Mouse (Mus musculus) R1 (cell line): ENCODE data around the gene Fxr2.
"Not testable (repeated sequence)": the region's sequence is repeated elsewhere in the genome, so short reads cannot be mapped to it uniquely, and the experiment has no call there.

ENCODE experiments used
- DNase-seq: peaks from one replicate; pipeline ENCODE4 v3.0.0-alpha.2; 2018; ENCODE audit warnings: low read depth, low spot score

Fxr2 gene

GRCm38 (mm10) chr11:69610899-69611298 lies 21.9 kb upstream of the Fxr2 start:
- DNase-seq: no peak

DNA sequence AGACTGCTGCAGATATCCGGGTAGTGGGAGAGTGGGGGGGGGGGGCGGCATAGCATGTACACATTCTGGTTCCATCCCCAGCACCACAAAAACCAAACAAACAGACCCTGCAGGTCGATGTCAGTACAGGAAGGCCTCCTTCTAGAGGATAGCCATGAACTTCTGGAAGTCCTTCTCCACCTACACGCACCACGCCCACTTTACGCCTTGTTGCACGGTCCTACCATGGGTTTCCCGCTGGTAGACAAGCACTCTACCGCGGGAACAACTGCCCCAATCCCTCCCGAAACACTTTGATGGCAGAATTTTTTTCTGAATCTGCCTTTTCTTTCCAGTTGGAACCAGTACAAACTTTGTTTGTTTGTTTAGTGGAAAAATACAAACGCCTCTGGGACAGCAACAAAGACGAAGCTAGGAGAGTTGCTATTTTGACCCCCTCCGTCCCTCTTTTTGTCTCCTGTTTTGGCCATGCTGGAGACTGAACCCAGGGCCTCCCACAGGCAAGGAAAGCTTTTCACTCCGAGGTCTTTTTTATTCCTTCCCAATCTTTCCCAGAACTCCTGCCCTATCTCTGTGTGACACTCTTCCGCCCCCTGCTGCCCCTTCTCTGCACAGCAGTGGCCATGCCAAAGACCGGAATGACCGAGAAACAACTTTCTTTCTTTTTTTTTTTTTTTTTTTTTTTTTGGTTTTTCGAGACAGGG lies 19.1 kb upstream of the Fxr2 start:
- peak; percentile 88 for DNase-seq

GRCm38 (mm10) chr11:69614257-69614588 lies 18.6 kb upstream of the Fxr2 start:
- not testable (repeated sequence) for DNase-seq

DNA sequence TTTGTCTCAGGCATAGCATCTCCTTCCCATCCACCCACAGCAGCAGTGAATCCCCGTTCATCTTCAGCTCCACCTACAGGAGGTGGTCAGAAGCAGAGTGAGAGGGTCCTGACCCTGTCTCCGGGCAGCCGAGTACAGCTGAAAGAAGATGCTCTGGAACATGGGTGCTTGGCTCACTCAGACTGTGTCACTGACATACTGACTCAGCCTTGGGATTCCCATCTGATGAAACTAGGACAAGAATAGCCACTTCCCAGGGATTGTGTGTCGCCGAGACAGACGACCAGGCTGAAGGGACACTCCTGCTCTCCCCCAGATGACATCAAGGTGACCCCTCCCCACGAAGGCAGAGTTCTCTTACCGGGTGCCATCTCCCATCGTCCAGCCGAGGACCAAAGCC lies 16.0 kb upstream of the Fxr2 start:
- no peak for DNase-seq

DNA sequence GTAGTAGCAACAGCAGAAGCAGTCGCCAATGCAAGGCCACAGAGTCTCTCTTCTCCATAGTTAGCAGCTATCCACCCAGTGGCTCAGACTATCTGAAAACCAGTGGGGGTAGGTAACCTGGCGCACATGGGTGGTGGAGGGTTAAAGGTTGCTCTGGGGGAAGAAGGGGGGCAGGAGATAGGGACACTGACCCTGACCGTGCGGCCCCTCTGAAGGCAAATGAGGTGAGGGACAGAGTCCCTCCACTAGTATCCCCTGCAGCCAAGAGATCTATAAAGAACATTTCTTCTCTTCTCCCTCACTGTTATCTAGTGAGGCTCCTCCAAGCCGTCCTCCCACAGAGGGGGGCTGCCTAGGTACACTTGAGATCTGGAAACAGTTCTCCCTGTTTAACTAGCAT lies 15.0 kb upstream of the Fxr2 start, which contains the start of gene Shbg:
Shbg (minus strand) TSS at position 101 of the 400 bp plus-strand sequence.
- no peak for DNase-seq

DNA sequence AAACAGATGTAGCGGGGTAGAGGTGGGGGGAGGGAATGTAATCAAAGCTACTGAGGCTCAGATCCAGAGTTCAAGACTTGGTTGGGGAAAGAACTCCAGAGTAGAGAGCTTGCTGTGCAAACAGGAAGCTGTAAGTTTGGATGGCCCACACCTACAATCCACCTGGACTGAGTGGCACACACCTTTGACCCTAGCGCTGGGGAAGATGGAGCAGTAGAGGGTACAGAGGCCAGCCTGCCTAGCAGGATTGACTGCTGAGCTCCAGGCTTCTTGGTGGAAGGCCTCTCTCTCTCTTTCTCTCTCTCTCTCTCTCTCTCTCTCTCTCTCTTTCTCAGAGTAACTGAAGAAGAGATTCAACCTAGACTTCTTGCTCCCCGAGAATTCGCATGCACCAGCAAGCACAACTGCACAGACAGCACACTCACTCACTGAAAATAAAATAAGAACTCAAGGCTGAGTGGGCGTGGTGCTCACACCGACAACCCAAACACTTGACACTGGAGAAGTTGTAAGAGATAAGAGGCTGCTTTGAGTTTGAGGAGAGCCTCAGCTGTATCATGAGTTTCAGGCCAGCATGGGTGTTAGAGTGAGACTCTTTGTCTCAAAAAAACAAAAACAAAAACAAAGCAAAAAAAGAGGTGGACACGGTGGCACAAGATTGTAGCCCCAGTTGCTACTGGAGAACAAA lies 12.3 kb upstream of the Fxr2 start:
- no peak for DNase-seq

DNA sequence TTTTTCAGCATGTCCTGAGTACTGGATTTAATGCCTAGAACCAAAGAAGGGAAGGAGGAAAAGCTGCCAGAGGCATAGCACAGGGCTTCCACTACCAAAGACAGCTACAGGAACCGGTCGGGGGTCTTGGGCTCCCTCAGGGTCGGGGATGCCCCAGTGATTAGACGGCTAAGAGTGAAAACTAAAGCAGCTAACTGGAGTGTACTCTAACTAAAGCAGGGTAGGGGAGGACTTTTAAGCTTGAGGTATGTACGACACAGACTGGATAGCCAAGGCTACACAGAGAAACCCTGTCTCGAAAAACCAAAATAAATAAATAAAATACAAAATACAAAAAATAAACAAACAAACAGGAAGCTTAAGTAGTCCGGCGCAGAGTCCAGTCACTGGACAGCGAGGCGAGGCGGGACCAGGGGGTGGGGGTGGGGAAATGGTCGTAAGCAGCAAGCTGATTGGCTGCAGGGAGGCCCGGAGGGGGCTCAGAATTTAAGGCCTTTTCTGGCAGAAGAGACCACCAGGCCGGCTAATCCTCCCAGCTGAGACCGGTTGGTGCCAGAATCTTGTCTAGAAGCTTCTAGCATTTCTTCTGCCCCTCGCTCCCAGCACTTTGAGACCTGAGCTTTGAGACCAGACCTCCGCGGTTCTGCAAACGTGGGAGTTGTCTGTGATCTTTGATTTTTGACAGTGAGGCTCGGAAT lies 11.1 kb upstream of the Fxr2 start, which contains the start of gene Sat2:
Sat2 (plus strand) TSS at position 454 of the 698 bp plus-strand sequence.
- peak; percentile 23 for DNase-seq

DNA sequence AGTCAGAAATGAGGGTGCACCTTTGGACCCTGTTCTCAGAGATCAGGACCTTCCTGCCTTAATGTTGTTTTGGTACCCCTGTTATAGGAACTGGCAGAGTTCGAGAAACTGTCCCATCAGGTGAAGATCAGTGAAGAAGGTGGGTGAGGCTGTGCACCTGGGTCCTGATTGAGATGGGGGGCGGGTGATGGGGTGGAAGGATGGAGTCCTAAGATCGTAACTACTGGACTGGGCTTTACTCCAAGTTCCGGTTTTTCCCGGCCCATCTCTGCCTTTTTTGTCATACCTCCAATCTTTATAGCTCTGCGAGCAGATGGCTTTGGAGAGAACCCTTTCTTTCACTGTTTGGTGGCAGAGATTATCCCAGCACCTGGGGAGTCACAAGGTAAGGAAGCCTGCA lies 10.4 kb upstream of the Fxr2 start:
- DNase-seq: no peak

GRCm38 (mm10) chr11:69623006-69623405 lies 9.8 kb upstream of the Fxr2 start:
- peak; percentile 66 for DNase-seq

DNA sequence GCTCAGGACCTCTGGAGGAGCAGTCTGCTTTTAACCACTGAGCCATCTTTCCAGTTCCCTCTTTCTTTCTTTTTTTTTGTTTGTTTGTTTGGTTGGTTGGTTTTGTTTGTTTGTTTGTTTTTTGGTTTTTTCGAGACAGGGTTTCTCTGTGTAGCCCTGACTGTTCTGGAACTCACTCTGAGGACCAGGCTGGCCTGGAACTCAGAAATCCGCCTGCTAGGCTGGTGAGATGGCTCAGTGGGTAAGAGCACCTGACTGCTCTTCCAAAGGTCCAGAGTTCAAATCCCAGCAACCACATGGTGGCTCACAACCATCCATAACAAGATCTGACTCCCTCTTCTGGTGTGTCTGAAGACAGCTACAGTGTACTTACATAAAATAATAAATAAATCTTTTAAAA lies 8.5 kb upstream of the Fxr2 start:
- not testable (repeated sequence) for DNase-seq

GRCm38 (mm10) chr11:69628286-69628685 lies 4.5 kb upstream of the Fxr2 start:
- DNase-seq: peak; percentile 91

DNA sequence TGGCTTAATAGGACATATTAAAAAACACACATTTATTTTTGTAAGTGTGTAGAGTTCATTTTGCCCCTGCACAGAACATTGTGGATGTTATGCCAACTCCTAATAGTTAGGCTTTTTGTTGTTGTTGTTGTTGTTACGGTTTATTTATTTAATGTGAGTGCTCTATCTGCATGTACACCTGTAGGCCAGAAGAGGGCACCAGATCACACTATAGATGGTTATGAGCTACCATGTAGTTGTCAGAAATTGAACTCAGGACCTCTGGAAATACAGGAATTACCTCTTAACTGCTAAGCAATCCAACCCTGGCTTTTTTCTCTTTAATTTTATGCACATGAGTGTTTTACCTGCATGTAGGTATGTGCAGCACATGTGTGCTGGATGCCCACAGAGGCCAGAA lies 3.0 kb upstream of the Fxr2 start:
- peak; percentile 72 for DNase-seq

- DNase-seq: peak; percentile 69
These were observed 507 bp downstream of the Fxr2 start for GRCm38 (mm10) chr11:69633128-69633866.

DNA sequence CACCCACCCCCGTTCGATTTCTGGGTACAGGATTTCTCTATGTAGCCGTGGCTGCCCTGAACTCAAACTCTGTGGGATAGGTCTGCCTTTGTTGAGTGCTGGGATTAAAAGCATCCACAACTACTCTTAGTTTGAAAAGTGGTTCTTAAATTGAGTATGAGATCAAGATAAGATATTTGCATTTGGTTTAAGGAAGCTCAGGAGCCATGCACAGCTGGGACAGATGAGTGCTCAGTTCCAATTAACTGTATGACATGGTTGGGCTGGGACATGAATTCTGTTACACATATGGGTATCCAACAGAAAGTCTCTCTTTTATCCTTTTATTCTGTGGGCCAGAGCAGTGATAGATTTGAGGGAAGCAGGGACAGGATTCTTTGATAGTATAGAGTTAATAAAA lies 2.7 kb downstream of the Fxr2 start:
- no peak for DNase-seq

DNA sequence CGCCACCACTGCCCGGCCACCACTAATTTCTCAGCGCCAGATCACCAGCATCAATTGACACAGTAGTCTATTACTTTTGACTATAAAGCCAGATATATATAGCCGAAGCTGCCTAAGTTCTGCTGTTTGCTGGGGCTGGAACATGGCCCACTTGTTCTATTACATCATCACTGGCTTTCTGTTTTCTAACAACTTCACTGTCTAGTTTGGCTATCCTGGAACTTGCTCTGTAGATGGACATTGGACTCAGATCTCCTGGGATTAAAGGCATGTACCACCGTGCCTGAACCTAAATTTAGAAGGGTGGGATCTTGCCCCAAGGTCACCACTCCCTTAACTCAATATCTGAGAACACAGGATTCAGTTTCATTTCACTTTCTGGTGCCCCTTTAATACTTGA lies 13.1 kb downstream of the Fxr2 start:
- DNase-seq: no peak

GRCm38 (mm10) chr11:69653399-69653798 lies 20.6 kb downstream of the Fxr2 start:
- DNase-seq: no peak

DNA sequence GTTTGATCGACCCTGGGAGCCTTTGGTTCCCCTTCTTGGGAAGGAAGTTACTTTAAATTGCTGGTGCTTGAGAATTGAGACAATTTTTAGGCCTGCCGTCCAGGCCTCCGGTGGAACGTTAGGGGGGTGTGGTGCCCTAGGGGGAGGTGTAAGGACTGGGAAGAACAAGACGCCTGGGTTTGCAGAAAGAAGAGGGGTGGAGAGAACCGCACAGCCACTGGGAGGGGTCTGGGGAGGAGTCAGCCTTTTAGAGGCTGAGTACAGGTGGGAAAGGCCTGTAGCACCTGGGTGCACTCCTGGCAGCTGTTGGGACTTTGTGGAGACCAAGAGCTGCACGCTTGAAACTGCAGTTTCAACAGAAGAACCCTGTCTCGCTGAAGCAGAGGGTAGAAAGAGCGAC lies 22.0 kb downstream of the Fxr2 start:
- peak; percentile 92 for DNase-seq

GRCm38 (mm10) chr11:69655264-69656064 lies 22.7 kb downstream of the Fxr2 start, which contains the start of gene Sox15:
TSS of gene Sox15 (plus strand) at chr11:69655314.
- peak; percentile 91 for DNase-seq

DNA sequence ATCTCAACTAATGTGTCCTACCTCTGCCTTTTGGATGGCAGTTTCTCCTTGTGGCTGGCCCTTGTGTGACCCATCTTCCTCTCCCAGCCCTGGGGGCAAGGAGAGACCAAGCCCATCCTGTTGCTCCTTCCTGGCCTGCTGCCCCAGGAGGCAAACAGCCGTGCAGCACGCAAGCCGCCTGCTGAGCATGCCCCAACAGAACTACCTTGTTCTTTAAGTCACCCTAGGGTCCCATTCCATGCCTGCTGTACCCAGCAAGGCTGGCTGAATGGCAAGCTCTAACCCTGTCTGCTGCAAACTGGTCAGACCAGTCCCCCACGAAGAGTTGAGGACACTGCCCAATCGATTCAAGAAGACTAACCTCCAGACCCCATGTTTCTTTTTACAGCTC lies 23.3 kb downstream of the Fxr2 start:
- no peak for DNase-seq

- DNase-seq: peak; percentile 86
These were observed 24.0 kb downstream of the Fxr2 start for GRCm38 (mm10) chr11:69656617-69657461.
